Mouse (Mus musculus): ENCODE measurements around the gene Fus. TPM values are rescaled to one million over a fixed set of nuclear protein-coding genes. Genes with fewer than 3 reads are reported as not detected.
A peak's percentile ranks its signal among the peaks of the same experiment; 100 is the strongest.

Fus gene
- total RNA-seq (2014; rRNA removed): 30.2 and 51.0 TPM in 2 replicates
- polyA plus RNA-seq (2015; fragmentation: Nextera tagmentation; extraction: Ambion mirVana): 221 and 323 TPM in 2 replicates

DNA sequence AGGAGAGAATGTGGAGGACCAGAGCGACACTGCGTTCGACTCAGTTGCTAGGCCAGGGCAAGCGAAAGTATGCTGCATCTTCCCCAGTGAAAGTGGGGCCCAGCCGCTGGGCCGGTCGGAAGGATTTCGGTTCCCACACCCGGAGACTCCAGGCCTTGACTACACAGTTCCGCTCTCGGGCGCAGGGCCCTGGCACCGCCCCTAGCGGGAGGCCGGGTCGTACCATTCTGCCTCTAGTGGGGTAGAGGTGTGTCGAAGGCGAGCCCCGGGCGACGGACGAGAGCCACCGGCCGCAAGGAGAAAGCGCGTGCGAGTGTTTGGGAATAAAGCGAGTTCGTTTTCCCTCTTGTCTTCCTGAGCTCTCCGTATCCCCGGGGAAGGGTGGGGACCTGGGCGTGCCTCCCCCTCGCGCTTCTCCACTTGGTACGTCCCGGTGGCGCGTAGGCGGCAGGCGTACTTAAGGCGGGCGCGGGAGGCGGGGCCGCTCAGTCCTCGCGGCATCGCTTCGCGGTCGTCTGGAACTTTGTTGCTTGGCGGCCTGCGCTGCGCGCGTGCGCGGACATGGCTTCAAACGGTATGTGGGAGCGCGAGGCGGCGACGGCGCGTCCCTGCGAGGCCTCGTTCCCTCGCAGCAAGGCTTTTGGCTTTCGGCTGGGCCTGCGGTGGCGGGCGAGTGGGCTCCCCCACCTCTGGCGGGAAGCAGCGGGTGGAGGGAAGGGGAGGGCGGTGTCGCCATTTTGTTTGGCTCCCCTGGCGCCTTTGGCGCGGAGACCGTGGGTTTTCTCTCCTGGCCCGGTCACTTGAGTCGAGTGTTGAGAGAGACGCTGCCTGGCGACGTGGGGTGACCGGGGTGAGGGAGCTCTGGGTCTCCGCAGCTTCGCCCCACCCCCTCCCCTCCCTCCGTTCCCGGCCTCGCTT lies at the start of gene Fus:
Fus (plus strand) TSS at position 454 of the 918 bp plus-strand sequence.
- H3K9me3 ChIP-seq (ENCODE audit: low read length): no peaks in the 10 kb centered on the region
- peak within 1 kb of the TSS; percentile 98 for H3K27ac ChIP-seq (ENCODE audit: low read depth, low read length)
- H3K4me3 ChIP-seq (ENCODE audit: low read depth, low read length): peak within 1 kb of the TSS; percentile 86
- H3K36me3 ChIP-seq (ENCODE audit: insufficient read depth): peaks cover 17% of the 10 kb centered on the region
- DNase-seq: peak; percentile 98
- peaks cover 14% of the 10 kb centered on the region for H3K4me1 ChIP-seq (ENCODE audit: insufficient read depth)
- WGBS: 3% methylated on average over 85 of the region's 92 CpGs
- peak; percentile 93 for ATAC-seq
- H3K27me3 ChIP-seq (ENCODE audit: insufficient read depth, low read length): no peaks in the 10 kb centered on the region
- peak within 1 kb of the TSS; percentile 95 for H3K9ac ChIP-seq
- peak within 1 kb of the TSS; percentile 64 for H3K4me2 ChIP-seq (ENCODE audit: low read depth)
- peak; percentile 56 for TF ChIP-seq CTCF (IDR thresholded peaks at IDR 0.05; ENCODE audit: low read depth)

DNA sequence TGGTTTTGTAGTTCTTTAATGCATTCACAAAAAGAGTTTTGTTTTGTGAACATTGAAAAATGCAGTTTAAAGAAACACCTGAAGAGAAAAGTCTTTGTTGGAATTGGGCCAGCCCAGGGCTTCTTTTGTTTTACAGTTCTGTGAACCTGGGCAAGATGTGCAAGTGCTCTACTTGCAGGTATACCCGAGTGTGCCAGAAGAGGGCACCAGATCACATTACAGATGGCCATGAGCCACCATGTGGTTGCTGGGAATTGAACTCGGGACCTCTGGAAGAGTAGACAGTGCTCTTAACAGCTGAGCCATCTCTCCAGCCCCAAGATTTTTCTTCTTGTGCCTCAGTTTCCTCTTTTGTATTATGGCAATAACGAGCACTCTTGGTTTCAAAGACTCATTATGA lies 49.1 kb upstream of the Fus start:
- Histone ChIP-seq H3K4me1 (ENCODE audit: insufficient read depth) (peaks cover 3% of the 10 kb centered on the region; the same call in 1 of the 2 replicates), H3K9me3 (ENCODE audit: low read length) (no peaks in the 10 kb centered on the region), H3K4me2 (ENCODE audit: low read depth) (no peak overlapping the region), H3K4me3 (ENCODE audit: low read depth, low read length) (no peak overlapping the region), H3K9ac (no peak overlapping the region), H3K27me3 (ENCODE audit: insufficient read depth, low read length) (no peaks in the 10 kb centered on the region), H3K36me3 (ENCODE audit: insufficient read depth) (peaks cover 35% of the 10 kb centered on the region), H3K27ac (ENCODE audit: low read depth, low read length) (no peak overlapping the region)
- peak; percentile 48 for TF ChIP-seq CTCF (IDR thresholded peaks at IDR 0.05; ENCODE audit: low read depth)
- no peak for DNase-seq
- no peak for ATAC-seq
- 60% methylated on average over 3 of the region's 3 CpGs for WGBS

- Histone ChIP-seq H3K4me3 (ENCODE audit: low read depth, low read length) (no peak overlapping the region), H3K4me2 (ENCODE audit: low read depth) (no peak overlapping the region), H3K4me1 (ENCODE audit: insufficient read depth) (no peaks in the 10 kb centered on the region), H3K27ac (ENCODE audit: low read depth, low read length) (no peak overlapping the region), H3K9ac (no peak overlapping the region), H3K9me3 (ENCODE audit: low read length) (no peaks in the 10 kb centered on the region), H3K36me3 (ENCODE audit: insufficient read depth) (peaks cover 40% of the 10 kb centered on the region), H3K27me3 (ENCODE audit: insufficient read depth, low read length) (no peaks in the 10 kb centered on the region)
- DNase-seq: no peak
- 79% methylated on average over 7 of the region's 7 CpGs for WGBS
- ATAC-seq: no peak
- TF ChIP-seq CTCF (IDR thresholded peaks at IDR 0.05; ENCODE audit: low read depth): no peak; the same call in 1 of the 2 replicates
These were observed 48.0 kb upstream of the Fus start for GRCm38 (mm10) chr7:127919290-127919689.

GRCm38 (mm10) chr7:127921516-127921915 lies 45.7 kb upstream of the Fus start:
- H3K4me2 ChIP-seq (ENCODE audit: low read depth): no peak overlapping the region
- H3K27ac ChIP-seq (ENCODE audit: low read depth, low read length): no peak overlapping the region
- ATAC-seq (no peak), DNase-seq (peak; percentile 11)
- H3K9ac ChIP-seq: no peak overlapping the region
- WGBS: 67% methylated on average over 8 of the region's 8 CpGs
- no peaks in the 10 kb centered on the region for H3K9me3 ChIP-seq (ENCODE audit: low read length)
- H3K36me3 ChIP-seq (ENCODE audit: insufficient read depth): peaks cover 52% of the 10 kb centered on the region
- peak; percentile 52 for TF ChIP-seq CTCF (IDR thresholded peaks at IDR 0.05; ENCODE audit: low read depth)
- no peaks in the 10 kb centered on the region for H3K27me3 ChIP-seq (ENCODE audit: insufficient read depth, low read length)
- no peak overlapping the region for H3K4me3 ChIP-seq (ENCODE audit: low read depth, low read length)
- H3K4me1 ChIP-seq (ENCODE audit: insufficient read depth): no peaks in the 10 kb centered on the region

DNA sequence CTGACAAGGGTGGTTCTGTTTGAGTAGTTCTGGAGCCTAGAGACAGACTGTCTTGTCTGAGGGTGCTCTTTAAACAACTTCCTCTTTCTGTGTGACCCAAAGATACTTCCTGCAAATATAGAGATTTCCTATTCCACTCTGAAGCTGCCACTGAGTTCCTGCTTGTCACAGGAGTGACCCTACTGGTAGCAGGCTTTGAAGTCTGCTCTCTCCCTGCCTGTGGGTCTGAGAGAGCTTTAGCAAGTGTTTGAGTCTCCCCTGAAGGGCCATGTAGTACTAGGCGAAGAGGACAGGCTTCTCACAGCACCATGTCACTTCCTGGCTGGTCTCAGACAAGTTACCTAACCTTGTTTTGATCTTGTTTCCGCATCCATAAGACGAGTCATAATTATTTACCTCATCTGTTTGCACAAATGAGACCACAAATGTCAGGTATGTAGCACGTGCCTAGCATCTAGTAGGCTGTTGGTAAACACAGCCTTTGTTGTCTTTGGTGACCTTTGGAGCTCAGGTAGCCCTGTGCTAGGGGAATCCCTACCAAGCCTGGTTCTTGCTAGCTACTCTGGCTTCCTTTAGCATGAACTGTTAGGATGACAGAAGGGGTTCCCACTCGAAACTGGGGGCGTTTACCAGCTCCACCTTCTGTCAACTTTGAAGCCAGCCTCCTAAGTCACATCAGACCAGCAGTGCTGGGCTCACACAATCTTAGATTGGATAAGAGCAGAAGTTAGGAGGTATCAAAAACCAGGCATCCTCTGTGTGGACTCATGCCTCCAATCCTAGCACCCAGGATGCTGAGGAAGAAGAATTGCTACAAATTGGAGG lies 44.6 kb upstream of the Fus start:
- Histone ChIP-seq H3K4me3 (ENCODE audit: low read depth, low read length) (no peak overlapping the region), H3K36me3 (ENCODE audit: insufficient read depth) (peaks cover 49% of the 10 kb centered on the region), H3K9ac (no peak overlapping the region), H3K9me3 (ENCODE audit: low read length) (no peaks in the 10 kb centered on the region), H3K27ac (ENCODE audit: low read depth, low read length) (no peak overlapping the region), H3K4me2 (ENCODE audit: low read depth) (no peak overlapping the region), H3K4me1 (ENCODE audit: insufficient read depth) (no peaks in the 10 kb centered on the region), H3K27me3 (ENCODE audit: insufficient read depth, low read length) (no peaks in the 10 kb centered on the region)
- TF ChIP-seq CTCF (IDR thresholded peaks at IDR 0.05; ENCODE audit: low read depth): no peak
- 84% methylated on average over 6 of the region's 6 CpGs for WGBS
- ATAC-seq: no peak
- DNase-seq: no peak

DNA sequence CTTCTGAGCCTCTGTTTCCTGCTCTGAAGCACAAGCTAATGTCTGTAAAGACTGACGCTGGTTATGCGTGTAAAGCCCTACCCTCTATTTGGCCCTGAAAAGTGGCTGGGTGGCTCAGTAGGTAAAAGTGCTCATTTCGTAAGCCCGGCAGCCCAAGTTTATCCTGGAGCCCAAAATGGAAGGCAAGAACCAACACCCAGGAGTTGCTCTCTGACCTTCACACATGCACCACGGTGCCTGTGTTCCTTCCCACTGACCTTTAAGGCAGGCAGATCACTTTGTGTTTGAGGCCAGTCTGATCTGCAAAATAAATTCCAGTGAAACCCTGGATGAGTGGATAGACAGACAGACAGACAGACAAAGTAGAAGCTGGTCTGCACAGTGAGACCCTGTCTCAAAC lies 43.5 kb upstream of the Fus start:
- no peaks in the 10 kb centered on the region for H3K4me1 ChIP-seq (ENCODE audit: insufficient read depth)
- H3K36me3 ChIP-seq (ENCODE audit: insufficient read depth): peaks cover 49% of the 10 kb centered on the region
- no peak overlapping the region for H3K27ac ChIP-seq (ENCODE audit: low read depth, low read length)
- no peaks in the 10 kb centered on the region for H3K9me3 ChIP-seq (ENCODE audit: low read length)
- DNase-seq (no peak), ATAC-seq (no peak)
- H3K9ac ChIP-seq: no peak overlapping the region
- peaks cover 3% of the 10 kb centered on the region; the same call in 1 of the 2 replicates for H3K27me3 ChIP-seq (ENCODE audit: insufficient read depth, low read length)
- H3K4me3 ChIP-seq (ENCODE audit: low read depth, low read length): no peak overlapping the region
- 89% methylated on average over 5 of the region's 5 CpGs for WGBS
- no peak for TF ChIP-seq CTCF (IDR thresholded peaks at IDR 0.05; ENCODE audit: low read depth)
- no peak overlapping the region for H3K4me2 ChIP-seq (ENCODE audit: low read depth)
